Mouse (Mus musculus) E14TG2a.4 (cell line): ENCODE data around the gene Gm7029.
"Not testable (repeated sequence)": the region's sequence is repeated elsewhere in the genome, so short reads cannot be mapped to it uniquely, and the experiment has no call there.

Experiments used
- CTCF ChIP-seq: conservative IDR thresholded peaks from 2 replicates; pipeline ENCODE4 v1.5.1; 2014; ENCODE audit warnings: low read length
- NANOG ChIP-seq: IDR thresholded peaks from 2 replicates; pipeline ENCODE4 v1.6.1; 2014; ENCODE audit warnings: borderline replicate concordance, low read length, mixed read lengths
- POU5F1 ChIP-seq: IDR thresholded peaks from 2 replicates; pipeline ENCODE4 v1.6.1; 2014; ENCODE audit warnings: low read length, borderline replicate concordance

- TF ChIP-seq CTCF, POU5F1, NANOG: not testable (repeated sequence)
These were observed 31.2 kb downstream of the Gm7029 start, which contains the start of gene Platr17 for GRCm38 (mm10) chr17:33904835-33905234.
